Mouse (Mus musculus) mesoderm, embryonic 11.5 days (tissue): Measurements from ENCODE around the gene Dglucy.

Source experiments
- DNase-seq: peaks from one replicate; pipeline ENCODE4 v3.0.0-alpha.2; 2012; ENCODE audit warnings: low read depth, low spot score

Gene Dglucy

DNA sequence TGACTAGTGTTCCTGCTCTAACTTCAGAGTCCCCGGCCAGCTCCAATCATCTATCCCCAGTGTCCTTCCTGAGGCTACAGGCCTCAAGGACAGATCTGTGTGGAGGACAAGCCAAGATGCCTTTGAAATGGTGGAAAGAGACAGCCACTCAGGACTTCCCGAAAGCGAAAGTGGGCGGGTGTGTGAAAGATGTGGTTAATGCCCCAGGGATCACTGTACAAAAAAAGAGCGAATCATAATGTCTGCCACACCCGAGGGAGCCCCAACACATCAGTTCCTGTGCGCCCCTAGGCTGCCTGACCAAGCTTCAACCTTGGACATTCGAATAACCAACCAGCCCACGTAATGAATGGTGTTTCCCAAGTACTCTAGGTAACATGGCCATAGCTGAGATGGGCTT lies 149.4 kb downstream of the Dglucy start:
- DNase-seq, result no peak

DNA sequence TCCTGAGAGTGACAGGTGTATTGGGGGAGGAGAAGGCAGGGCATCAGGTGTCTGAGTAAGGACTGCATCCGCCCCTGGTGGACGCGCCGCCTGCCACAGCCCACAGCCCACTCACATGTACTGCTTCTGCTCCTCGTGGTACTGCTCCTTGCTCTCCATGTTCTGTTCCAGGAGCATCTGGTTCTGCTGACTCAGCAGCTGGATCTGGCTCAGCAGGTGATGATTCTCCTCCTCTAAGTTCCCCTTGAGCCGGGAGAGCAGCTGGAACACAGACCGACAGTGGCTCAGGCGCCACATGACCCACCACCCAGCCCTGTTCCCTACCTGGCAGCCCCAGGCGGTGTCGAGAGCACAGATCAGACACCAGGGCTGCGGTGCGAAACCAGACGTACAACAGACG lies 152.8 kb downstream of the Dglucy start:
- no peak for DNase-seq

DNA sequence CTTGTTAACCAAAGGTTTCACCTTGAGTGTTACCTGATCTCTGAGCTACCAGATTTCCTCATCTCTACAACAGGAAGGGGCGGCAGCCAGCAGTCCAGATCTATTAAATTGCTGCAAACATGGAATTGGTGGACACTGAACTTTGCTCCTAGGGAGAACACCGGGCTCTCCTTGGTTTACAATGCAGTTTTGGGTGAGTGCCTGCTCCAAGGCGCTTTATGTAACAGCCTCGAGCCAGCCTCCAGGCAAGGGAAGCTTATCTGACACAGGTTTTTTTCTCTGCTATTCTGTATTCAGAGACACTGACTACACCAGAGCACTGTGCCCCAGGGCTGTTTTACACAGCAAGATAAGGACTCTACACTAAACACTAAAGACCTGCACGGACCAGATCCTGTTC lies 155.9 kb downstream of the Dglucy start:
- no peak for DNase-seq

DNA sequence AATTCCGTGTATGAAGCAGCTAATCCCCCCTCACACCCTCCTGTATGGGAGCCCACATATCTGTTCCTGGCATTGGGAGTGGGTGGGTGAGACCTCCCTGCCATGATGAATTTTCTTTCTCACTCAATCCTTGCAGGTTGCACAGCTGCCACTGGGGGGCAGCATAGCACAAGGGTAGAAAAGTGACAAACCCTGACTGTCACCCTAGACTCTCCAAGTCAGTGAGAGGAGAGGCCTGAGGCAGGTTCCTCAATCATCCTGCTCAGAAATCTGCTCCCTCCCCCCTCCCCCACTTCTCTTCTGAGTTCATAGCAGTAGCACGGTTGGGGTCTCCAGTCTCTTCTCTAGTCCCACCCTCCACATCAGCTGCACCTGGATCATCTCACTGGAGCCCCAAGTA lies 157.3 kb downstream of the Dglucy start:
- DNase-seq, result peak; percentile 80

DNA sequence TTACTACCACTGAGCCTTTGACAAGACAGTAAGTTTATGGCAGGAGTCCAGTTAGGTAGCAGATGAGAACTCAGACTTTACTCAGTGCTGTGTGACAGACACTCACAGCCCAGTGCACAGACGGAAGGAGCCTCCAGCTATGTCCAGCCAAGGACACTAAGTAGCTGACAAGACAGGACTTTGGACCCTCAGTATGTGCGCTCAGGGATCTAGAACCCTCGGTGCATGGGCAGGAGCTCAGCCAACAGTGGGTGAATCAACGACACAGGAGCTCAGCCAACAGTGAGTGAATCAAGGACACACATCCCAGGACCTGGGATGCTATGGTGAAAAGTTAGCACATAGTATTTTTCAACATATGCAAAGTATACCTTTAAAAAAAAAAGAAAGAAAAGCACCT lies 157.9 kb downstream of the Dglucy start:
- no peak for DNase-seq

DNA sequence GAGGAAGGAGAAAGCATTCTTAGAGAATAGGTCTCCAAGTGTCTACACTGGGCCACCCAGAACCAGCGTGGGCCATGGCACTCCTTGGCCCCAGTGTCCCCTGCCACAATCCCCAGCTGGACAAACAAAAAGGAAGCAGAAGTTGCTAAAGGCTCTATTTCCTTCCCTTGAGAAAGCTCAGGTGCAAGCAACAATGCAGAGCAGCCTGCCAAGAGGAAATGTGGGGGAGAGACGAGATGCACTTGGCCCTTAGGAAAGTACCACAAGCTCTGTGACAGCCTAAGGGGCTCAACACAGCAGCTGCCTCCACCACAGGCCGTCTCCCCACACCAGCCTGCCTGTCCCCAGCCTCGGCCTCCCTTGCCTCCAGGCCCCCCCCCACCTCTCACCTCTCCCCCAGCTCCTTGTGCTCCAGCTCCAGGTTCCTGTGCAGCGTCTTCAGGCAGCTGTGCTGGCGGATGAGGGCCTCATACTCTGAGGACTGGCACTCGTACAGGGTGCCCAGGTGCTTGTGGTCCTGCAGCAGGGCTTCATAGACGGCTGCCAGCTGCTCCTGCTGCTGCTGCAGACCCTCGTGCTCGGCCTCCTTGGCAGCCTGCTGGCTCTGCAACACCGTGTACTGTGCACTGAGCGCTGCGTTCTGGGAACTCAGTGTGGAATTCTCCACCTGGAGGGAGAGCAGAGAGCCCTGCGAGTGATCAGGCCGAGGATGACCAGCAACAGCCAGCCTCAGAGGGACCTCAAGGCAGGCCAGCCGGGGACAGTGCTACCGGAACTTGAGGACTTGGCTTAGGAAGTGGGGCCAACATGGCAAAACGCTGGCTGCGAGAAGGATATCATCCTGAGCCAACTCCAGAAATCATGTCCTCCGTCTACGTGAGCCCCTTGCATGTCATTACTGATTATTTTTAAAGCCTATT lies 158.8 kb downstream of the Dglucy start:
- DNase-seq, result no peak

DNA sequence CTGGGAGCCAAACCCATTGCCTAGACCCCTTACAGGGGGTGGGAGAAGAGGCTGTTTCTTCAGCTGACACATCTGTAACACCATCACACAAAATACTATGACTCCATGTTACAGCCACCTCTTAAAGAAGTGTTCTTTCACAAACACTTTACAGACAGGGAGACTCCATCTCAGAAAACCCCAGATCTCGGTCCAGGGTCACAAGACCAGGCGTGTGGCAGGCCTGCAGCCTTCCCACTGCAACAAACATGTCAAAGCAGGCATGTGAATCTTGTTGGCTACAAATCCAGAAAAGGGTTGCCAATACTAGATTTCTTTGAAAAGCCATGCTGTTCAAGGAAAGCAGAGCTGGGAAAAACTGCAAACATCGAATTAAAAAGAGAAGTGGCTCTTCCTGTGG lies 162.5 kb downstream of the Dglucy start:
- DNase-seq, result no peak

DNA sequence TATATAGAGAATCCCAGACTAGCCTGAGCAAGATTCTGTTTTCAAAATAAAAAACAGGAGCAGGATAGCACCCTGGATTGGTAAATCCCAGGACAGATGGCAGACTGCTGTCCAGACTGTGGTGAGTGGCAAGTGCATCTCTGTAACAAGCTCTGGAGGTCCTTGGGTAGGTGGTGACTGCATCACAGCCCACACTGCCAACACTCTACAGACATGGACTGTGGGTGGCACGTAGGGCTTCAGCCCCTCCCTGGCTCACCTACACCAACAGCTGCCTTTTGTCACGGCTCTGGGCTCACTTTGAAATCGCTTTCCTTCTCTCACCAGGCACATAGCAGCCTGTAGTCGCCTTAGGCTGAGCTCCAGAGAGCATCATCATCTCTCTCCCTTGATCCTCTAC lies 164.3 kb downstream of the Dglucy start:
- DNase-seq, result no peak

DNA sequence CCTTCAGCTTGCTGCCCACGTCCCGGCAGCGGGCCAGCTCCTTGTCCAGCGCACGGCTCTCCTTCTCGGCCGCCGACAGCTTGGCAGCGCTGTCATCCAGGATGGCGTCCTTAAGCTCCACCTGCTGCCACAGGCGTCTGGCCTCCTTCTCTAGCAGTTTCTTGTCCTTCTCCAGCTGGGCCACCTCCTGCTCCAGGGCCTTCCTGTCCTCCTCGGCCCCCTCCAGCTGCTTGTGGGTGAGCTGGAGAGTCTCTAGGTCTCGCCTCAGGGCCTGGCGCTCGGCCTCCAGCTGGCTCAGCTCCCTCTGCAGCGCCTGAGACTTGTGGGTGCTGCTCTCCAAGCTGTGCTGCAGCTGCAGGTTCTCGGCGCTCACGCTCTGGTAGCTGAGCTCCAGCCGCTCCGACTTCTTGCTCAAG lies 166.1 kb downstream of the Dglucy start:
- DNase-seq, result no peak

DNA sequence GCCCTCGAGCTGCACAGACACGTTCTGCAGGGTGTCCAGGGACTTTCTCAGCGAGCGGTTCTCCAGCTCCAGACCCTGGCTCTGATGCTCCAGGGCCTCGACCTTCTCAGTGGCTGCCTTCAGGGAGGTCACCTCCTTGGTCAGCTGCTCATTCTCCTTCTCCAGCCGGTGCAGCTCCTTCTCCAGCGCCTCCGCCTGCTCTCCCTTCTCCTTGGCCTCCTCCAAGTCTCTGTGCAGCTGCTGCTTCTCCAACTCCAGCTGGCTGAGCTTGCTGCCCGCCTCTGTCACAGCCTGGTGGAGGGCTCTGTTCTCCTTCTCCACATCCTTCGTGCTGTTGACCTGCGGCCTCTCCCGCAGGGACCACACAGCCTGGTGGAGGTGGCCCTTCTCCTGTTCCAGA lies 166.6 kb downstream of the Dglucy start:
- DNase-seq, result no peak

DNA sequence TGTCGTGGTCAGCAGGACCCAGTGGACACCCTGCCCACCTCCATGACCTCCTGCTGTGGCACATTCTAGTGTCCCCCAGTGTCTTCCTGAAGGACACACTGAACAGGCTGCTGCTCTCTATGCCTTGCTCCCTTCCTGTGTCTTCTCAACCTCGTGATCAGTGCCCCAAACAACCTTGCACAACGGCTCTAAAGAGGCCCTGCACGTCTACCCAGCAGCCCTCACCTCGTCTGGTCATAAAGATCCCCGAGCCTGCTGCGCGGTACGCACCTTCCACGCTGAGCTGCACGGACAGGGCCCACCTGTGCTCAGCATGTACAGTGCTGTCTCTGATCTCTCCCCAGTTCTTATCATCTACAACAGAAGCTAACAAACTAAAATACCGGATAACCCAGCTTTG lies 167.1 kb downstream of the Dglucy start:
- no peak for DNase-seq
